Mouse (Mus musculus): Measurements from ENCODE around the gene Tcerg1l.

DNA sequence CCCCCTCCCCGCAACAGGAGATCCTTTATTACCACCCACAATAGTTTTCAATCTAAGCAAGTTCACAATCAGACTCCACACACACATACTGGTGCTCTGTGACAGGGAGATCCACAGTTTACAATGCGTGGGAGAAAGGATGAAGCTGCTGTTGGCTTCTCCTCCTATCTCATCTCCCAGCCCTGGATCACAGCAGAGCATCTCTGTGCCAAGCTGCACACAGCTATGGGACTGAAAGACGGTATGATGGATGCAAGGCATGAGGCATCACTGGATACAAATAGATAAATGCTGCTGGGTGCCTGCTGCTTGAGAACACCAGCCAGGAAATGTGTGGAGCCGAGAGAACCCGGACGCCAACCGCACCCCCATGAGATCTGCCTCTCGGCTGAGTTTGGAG is 32.0 kb downstream of the Tcerg1l start:
- no peak for TF ChIP-seq EP300 (IDR thresholded peaks at IDR 0.05; ENCODE audit: low read depth)
- TF ChIP-seq CTCF (IDR thresholded peaks at IDR 0.05; ENCODE audit: low read depth), result no peak

Measured in liver, embryonic 14.5 days (tissue).